Mouse (Mus musculus) kidney, postnatal 0 days (tissue): ENCODE results near the gene Morn3. TPM values are rescaled to one million over a fixed set of nuclear protein-coding genes. Genes with fewer than 3 reads are reported as not detected.

Source experiments
- ATAC-seq: fragments of 200-750 bp; cut with Nextera tagmentation; replicated peaks from 2 replicates; pipeline ENCODE4 v1.8.0; 2017; ENCODE audit warnings: low read depth, moderate number of reproducible peaks, moderate TSS enrichment, moderate library complexity; ENCODE audit not compliant: low FRiP score
- DNase-seq: peaks from one replicate; pipeline ENCODE4 v3.0.0-alpha.2; 2016; ENCODE audit warnings: low spot score
- H3K27ac ChIP-seq: fragments of 300-500 bp; sonication (generic); 2 replicates; pipeline ENCODE4 v1.5.1; 2014; ENCODE audit warnings: mild to moderate bottlenecking
- H3K27me3 ChIP-seq: fragments of 300-500 bp; sonication (generic); 2 replicates; pipeline ENCODE4 v1.6.1; 2014; ENCODE audit warnings: low read length, mixed read lengths; ENCODE audit not compliant: insufficient read depth
- H3K36me3 ChIP-seq: fragments of 300-500 bp; sonication (generic); 2 replicates; pipeline ENCODE4 v1.6.1; 2014; ENCODE audit warnings: low read length, mixed read lengths; ENCODE audit not compliant: insufficient read depth
- H3K4me1 ChIP-seq: fragments of 300-500 bp; sonication (generic); replicated peaks from 2 replicates; pipeline ENCODE4 v1.6.1; 2014; ENCODE audit warnings: antibody characterized with exemption, low read length, mixed read lengths; ENCODE audit not compliant: insufficient read depth
- H3K4me2 ChIP-seq: fragments of 300-500 bp; sonication (generic); 2 replicates; pipeline ENCODE4 v1.6.1; 2014; ENCODE audit warnings: mild to moderate bottlenecking, low read length, moderate library complexity, mixed read lengths
- H3K4me3 ChIP-seq: fragments of 300-500 bp; sonication (generic); replicated peaks from 2 replicates; pipeline ENCODE4 v1.5.1; 2014; ENCODE audit warnings: low read depth, low read length
- H3K9ac ChIP-seq: fragments of 300-500 bp; sonication (generic); 2 replicates; pipeline ENCODE4 v1.6.1; 2014; ENCODE audit warnings: low read depth, low read length
- H3K9me3 ChIP-seq: fragments of 300-500 bp; sonication (generic); replicated peaks from 2 replicates; pipeline ENCODE4 v1.6.1; 2016; ENCODE audit warnings: low read length, inconsistent platforms, mixed read lengths
- CTCF ChIP-seq: IDR thresholded peaks from 2 replicates; pipeline ENCODE4 v1.5.1; 2016; ENCODE audit warnings: antibody characterized with exemption, low read depth, mild to moderate bottlenecking, moderate library complexity
- WGBS: fragments of 180-500 bp; shearing (Covaris S2); extraction: QIAGEN DNeasy Blood & Tissue Kit; methylation state at CpG from one replicate; pipeline ENCODE4 v1.1.7; 2014; 5-methylcytosine and 5-hydroxymethylcytosine counted together
- polyA plus RNA-seq: library from polyadenylated mRNA; unstranded; fragments of >200 nt; fragmentation: Nextera tagmentation; extraction: Ambion mirVana; gene quantifications from 2 replicates; pipeline ENCODE4 v1.2.1, GENCODE M21; 2015

The Morn3 gene
- polyA plus RNA-seq, 1 experiment from 2014 or later = not detected

- Histone ChIP-seq H3K4me1 (peaks cover 27% of the 10 kb centered on the region), H3K4me3 (peak overlapping the region; percentile 76), H3K36me3 (no peaks in the 10 kb centered on the region), H3K9me3 (no peaks in the 10 kb centered on the region), H3K27ac (no peak overlapping the region), H3K4me2 (peak overlapping the region; percentile 93), H3K9ac (peak overlapping the region; percentile 29; the same call in 1 of the 2 replicates), H3K27me3 (no peaks in the 10 kb centered on the region)
- no peak for TF ChIP-seq CTCF
- ATAC-seq (no peak), DNase-seq (no peak)
- 30% methylated on average over 16 of the region's 16 CpGs for WGBS
Observed at GRCm38 (mm10) chr5:122990411-122991160, 56.2 kb downstream of the Morn3 start.

GRCm38 (mm10) chr5:122989551-122990330 is 57.1 kb downstream of the Morn3 start, which contains the start of gene Kdm2b:
Gene Kdm2b, minus strand, starts transcription at chr5:122989823.
- ATAC-seq = 0 out of 2 replicates have a peak, but pooled peaks have one; percentile 15
- DNase-seq = peak; percentile 66

GRCm38 (mm10) chr5:122989001-122989525 is 57.8 kb downstream of the Morn3 start:
- no peaks in the 10 kb centered on the region for H3K27me3 ChIP-seq
- peak overlapping the region; percentile 86 for H3K9ac ChIP-seq
- H3K4me3 ChIP-seq = peak overlapping the region; percentile 76
- ATAC-seq (peak; percentile 47; the same call in 1 of the 2 replicates), DNase-seq (peak; percentile 80)
- no peaks in the 10 kb centered on the region for H3K36me3 ChIP-seq
- WGBS = under 1% methylated on average over 34 of the region's 39 CpGs
- H3K9me3 ChIP-seq = no peaks in the 10 kb centered on the region
- peak overlapping the region; percentile 93 for H3K4me2 ChIP-seq
- TF ChIP-seq CTCF = no peak
- peak overlapping the region; percentile 94 for H3K27ac ChIP-seq
- peaks cover 27% of the 10 kb centered on the region for H3K4me1 ChIP-seq

More at GRCm38 (mm10) chr5:122989551-122990330, 57.1 kb downstream of the Morn3 start, which contains the start of gene Kdm2b:
- no peaks in the 10 kb centered on the region for H3K27me3 ChIP-seq
- no peaks in the 10 kb centered on the region for H3K9me3 ChIP-seq
- peaks cover 27% of the 10 kb centered on the region for H3K4me1 ChIP-seq
- WGBS = 5% methylated on average over 15 of the region's 15 CpGs
- H3K4me3 ChIP-seq = peak within 1 kb of the TSS; percentile 76
- peak within 1 kb of the TSS; percentile 94 for H3K27ac ChIP-seq
- TF ChIP-seq CTCF = no peak
- peak within 1 kb of the TSS; percentile 86 for H3K9ac ChIP-seq
- no peaks in the 10 kb centered on the region for H3K36me3 ChIP-seq
- H3K4me2 ChIP-seq = peak within 1 kb of the TSS; percentile 93

- no peak for TF ChIP-seq CTCF
- no peaks in the 10 kb centered on the region for H3K27me3 ChIP-seq
- H3K4me3 ChIP-seq = peak overlapping the region; percentile 76
- H3K9ac ChIP-seq = peak overlapping the region; percentile 86
- H3K27ac ChIP-seq = peak overlapping the region; percentile 94
- WGBS = 2% methylated on average over 39 of the region's 41 CpGs
- H3K9me3 ChIP-seq = no peaks in the 10 kb centered on the region
- peak overlapping the region; percentile 93 for H3K4me2 ChIP-seq
- DNase-seq = peak; percentile 71
- H3K36me3 ChIP-seq = no peaks in the 10 kb centered on the region
- ATAC-seq = peak; percentile 34; the same call in 1 of the 2 replicates
- H3K4me1 ChIP-seq = peaks cover 27% of the 10 kb centered on the region
Observed at GRCm38 (mm10) chr5:122988021-122988751, 58.6 kb downstream of the Morn3 start.

GRCm38 (mm10) chr5:122987211-122988020 is 59.4 kb downstream of the Morn3 start:
- peak overlapping the region; percentile 86 for H3K9ac ChIP-seq
- ATAC-seq (peak; percentile 34; the same call in 1 of the 2 replicates), DNase-seq (peak; percentile 61)
- H3K4me2 ChIP-seq = peak overlapping the region; percentile 93
- WGBS = 3% methylated on average over 39 of the region's 39 CpGs
- H3K4me3 ChIP-seq = peak overlapping the region; percentile 76
- peak overlapping the region; percentile 94 for H3K27ac ChIP-seq
- no peak for TF ChIP-seq CTCF
- no peaks in the 10 kb centered on the region for H3K27me3 ChIP-seq
- no peaks in the 10 kb centered on the region for H3K36me3 ChIP-seq
- no peaks in the 10 kb centered on the region for H3K9me3 ChIP-seq
- H3K4me1 ChIP-seq = peaks cover 27% of the 10 kb centered on the region
